Mouse (Mus musculus): ENCODE results near the gene Vmn1r55. TPM values are rescaled to one million over a fixed set of nuclear protein-coding genes. Genes with fewer than 3 reads are reported as not detected.
"Not testable (repeated sequence)": the region's sequence is repeated elsewhere in the genome, so short reads cannot be mapped to it uniquely, and the experiment has no call there.

The Vmn1r55 gene
- polyA plus RNA-seq, 1 experiment from 2014 or later: 0.08 TPM

DNA sequence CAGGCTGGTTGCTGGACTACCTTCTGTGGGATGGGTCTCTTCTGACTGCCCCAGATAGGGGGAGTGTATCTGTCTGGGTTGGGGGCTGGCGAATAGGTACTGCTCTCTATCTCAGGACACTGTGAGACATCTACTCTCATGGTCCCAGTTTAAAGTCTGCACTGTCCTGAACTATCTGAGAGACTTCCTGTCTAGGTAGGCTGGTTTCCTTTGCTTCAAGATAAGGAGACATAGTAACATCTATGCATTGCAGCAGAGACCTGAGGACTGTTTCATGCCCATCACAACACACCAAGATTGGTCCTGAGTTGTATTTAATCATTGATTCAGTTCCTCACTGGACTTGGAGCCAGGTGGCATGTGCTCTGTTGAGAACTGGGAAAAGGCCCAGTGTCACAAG, 64.0 kb downstream of the Vmn1r55 start:
- 100% methylated on average over 1 of the region's 1 CpGs for WGBS

DNA sequence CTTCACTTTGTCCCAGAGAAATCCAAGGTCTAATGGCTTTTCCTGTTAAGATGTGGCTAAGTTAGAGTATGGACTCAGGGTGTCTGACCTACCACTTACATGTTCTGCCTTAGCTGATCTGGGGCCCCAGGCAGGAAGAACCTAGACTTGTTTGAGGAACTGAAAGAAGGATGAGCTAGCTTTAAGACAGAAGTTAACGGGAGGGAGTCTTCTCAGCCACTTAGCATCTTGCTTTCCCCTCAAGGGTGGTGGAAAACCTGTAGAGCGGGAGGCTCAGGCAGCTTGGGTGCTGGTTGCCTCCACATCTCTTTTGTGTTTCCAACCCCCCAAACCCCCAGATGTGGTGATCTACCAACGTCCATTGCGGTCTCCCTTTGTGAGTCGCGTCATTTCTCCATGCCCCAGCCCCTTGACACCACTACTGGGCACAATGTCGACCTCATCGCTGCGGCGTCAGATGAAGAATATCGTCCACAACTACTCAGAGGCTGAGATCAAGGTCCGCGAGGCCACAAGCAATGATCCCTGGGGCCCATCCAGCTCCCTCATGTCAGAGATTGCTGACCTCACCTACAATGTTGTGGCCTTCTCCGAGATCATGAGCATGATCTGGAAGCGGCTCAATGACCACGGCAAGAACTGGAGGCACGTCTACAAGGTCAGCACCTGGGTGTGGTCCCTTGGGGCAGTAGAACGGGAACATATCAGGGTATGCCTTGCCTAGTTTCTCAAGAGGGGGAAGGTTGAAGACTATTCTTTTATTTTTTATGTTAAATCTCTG, 66.0 kb downstream of the Vmn1r55 start:
- Histone ChIP-seq H3K4me1 (replicated peaks; ENCODE audit: control insufficient read depth, insufficient read depth, low read length) (peaks cover 15% of the 10 kb centered on the region), H3K9me3 (ENCODE audit: control insufficient read depth, low read length) (no peaks in the 10 kb centered on the region), H3K9ac (no peak overlapping the region), H3K36me3 (replicated peaks; ENCODE audit: control insufficient read depth, insufficient read depth) (peaks cover 32% of the 10 kb centered on the region), H3K27ac (no peak overlapping the region), H3K4me2 (replicated peaks) (no peak overlapping the region), H3K4me3 (replicated peaks; ENCODE audit: low read length) (no peak overlapping the region), H3K27me3 (ENCODE audit: control insufficient read depth, insufficient read depth, low read length) (no peaks in the 10 kb centered on the region)
- ATAC-seq (ENCODE audit: low FRiP score) (no peak), DNase-seq (ENCODE audit: low spot score) (no peak)
- 94% methylated on average over 18 of the region's 18 CpGs for WGBS

More for the DNA sequence above, 64.0 kb downstream of the Vmn1r55 start:
- Histone ChIP-seq H3K4me3 (replicated peaks; ENCODE audit: low read length) (no peak overlapping the region), H3K9ac (no peak overlapping the region), H3K4me2 (replicated peaks) (no peak overlapping the region), H3K27ac (no peak overlapping the region), H3K4me1 (replicated peaks; ENCODE audit: control insufficient read depth, insufficient read depth, low read length) (peaks cover 15% of the 10 kb centered on the region), H3K36me3 (replicated peaks; ENCODE audit: control insufficient read depth, insufficient read depth) (peaks cover 27% of the 10 kb centered on the region), H3K9me3 (ENCODE audit: control insufficient read depth, low read length) (no peaks in the 10 kb centered on the region), H3K27me3 (ENCODE audit: control insufficient read depth, insufficient read depth, low read length) (no peaks in the 10 kb centered on the region)
- ATAC-seq (ENCODE audit: low FRiP score): no peak
- DNase-seq (ENCODE audit: low spot score): no peak

GRCm38 (mm10) chr7:5081939-5082338, 67.5 kb downstream of the Vmn1r55 start:
- Histone ChIP-seq H3K9me3 (ENCODE audit: control insufficient read depth, low read length) (no peaks in the 10 kb centered on the region), H3K4me3 (replicated peaks; ENCODE audit: low read length) (no peak overlapping the region), H3K36me3 (replicated peaks; ENCODE audit: control insufficient read depth, insufficient read depth) (peaks cover 48% of the 10 kb centered on the region)

GRCm38 (mm10) chr7:5081241-5081640, 68.2 kb downstream of the Vmn1r55 start:
- H3K9me3 ChIP-seq (ENCODE audit: control insufficient read depth, low read length): no peaks in the 10 kb centered on the region
- ATAC-seq (ENCODE audit: low FRiP score): no peak
- H3K4me1 ChIP-seq (replicated peaks; ENCODE audit: control insufficient read depth, insufficient read depth, low read length): peaks cover 15% of the 10 kb centered on the region
- DNase-seq (ENCODE audit: low spot score): no peak
- peak overlapping the region; percentile 96 for H3K4me2 ChIP-seq (replicated peaks)
- H3K27me3 ChIP-seq (ENCODE audit: control insufficient read depth, insufficient read depth, low read length): no peaks in the 10 kb centered on the region
- H3K9ac ChIP-seq: peak overlapping the region; percentile 99
- H3K27ac ChIP-seq: peak overlapping the region; percentile 89; the same call in 1 of the 2 replicates
- H3K36me3 ChIP-seq (replicated peaks; ENCODE audit: control insufficient read depth, insufficient read depth): peaks cover 54% of the 10 kb centered on the region
- peak overlapping the region; percentile 99 for H3K4me3 ChIP-seq (replicated peaks; ENCODE audit: low read length)
- 73% methylated on average over 6 of the region's 6 CpGs for WGBS

More at GRCm38 (mm10) chr7:5081939-5082338, 67.5 kb downstream of the Vmn1r55 start:
- ATAC-seq (ENCODE audit: low FRiP score) (no peak), DNase-seq (ENCODE audit: low spot score) (no peak)
- Histone ChIP-seq H3K9ac (no peak overlapping the region), H3K4me1 (replicated peaks; ENCODE audit: control insufficient read depth, insufficient read depth, low read length) (peaks cover 15% of the 10 kb centered on the region), H3K27ac (no peak overlapping the region), H3K27me3 (ENCODE audit: control insufficient read depth, insufficient read depth, low read length) (no peaks in the 10 kb centered on the region), H3K4me2 (replicated peaks) (peak overlapping the region; percentile 96)
- 98% methylated on average over 2 of the region's 2 CpGs for WGBS

DNA sequence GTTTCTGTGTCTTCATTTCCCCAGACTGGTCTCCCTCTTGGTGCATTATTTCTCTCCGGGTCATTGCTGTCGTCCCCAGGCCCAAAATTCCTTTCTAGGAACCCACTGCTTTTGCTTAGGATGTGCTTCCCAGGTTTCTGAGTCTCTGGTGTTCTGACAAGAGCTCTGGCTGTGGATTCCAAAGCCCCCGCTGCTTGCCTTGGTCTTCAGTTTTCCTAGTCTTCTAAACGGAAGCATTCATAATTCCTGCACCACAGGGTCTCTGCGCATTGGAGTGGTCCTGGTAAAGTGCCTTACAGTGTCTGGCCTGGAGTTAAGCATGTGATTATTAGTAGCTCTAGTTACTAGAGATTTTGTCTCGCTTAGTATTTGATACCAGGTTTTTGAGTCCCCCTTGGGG, 68.7 kb downstream of the Vmn1r55 start:
- ATAC-seq (ENCODE audit: low FRiP score) (no peak), DNase-seq (ENCODE audit: low spot score) (no peak)
- Histone ChIP-seq H3K27ac (peak overlapping the region; percentile 89), H3K36me3 (replicated peaks; ENCODE audit: control insufficient read depth, insufficient read depth) (peaks cover 53% of the 10 kb centered on the region), H3K4me1 (replicated peaks; ENCODE audit: control insufficient read depth, insufficient read depth, low read length) (peaks cover 15% of the 10 kb centered on the region), H3K9me3 (ENCODE audit: control insufficient read depth, low read length) (no peaks in the 10 kb centered on the region), H3K4me2 (replicated peaks) (peak overlapping the region; percentile 96), H3K4me3 (replicated peaks; ENCODE audit: low read length) (peak overlapping the region; percentile 99), H3K9ac (peak overlapping the region; percentile 99), H3K27me3 (ENCODE audit: control insufficient read depth, insufficient read depth, low read length) (no peaks in the 10 kb centered on the region)
- WGBS: 19% methylated on average over 6 of the region's 6 CpGs

DNA sequence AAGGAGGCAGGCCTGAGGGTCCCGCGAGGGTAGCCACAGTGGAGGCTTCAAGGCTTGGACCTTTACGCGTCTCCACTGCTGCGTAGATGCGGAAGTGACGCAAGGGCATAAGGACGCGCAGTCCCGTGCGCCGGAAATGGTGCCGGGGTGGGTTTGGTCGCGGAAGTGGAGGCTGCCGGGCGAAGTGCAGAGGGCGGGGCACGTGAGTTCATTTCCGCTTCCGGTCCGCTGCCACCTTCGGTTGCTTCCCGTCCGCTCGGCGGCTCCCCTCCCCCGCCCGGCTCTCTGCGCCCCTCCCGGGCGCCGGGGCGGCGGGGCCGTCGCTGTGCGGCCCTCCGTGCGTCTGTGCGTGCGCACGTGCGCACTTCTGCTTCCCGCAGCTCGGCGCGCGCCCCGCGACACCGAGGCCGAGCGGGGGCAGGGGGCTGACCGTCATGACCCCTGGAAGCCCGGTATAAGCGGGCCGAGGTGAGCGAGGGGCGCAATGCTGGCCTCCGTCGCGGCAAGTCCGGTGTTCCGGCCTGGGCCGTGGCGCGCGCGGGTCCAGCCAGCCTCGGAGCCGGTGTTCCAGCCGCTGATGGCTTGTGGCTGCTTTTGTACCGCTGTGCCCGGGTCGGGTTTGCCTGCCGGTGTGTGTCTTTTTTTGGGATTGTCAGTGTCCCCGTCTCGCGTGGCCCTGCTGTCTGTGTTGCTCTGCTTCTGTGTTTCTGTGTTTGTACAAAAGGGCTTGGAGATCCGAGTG, 69.3 kb downstream of the Vmn1r55 start, which contains the start of gene Epn1:
Epn1 (plus strand) TSS at position 226 of the 742 bp plus-strand sequence.
- peak within 1 kb of the TSS; percentile 99 for H3K4me3 ChIP-seq (replicated peaks; ENCODE audit: low read length)
- peaks cover 58% of the 10 kb centered on the region for H3K36me3 ChIP-seq (replicated peaks; ENCODE audit: control insufficient read depth, insufficient read depth)
- H3K9ac ChIP-seq: peak within 1 kb of the TSS; percentile 99
- WGBS: under 1% methylated on average over 62 of the region's 81 CpGs
- H3K4me1 ChIP-seq (replicated peaks; ENCODE audit: control insufficient read depth, insufficient read depth, low read length): peaks cover 15% of the 10 kb centered on the region
- ATAC-seq (ENCODE audit: low FRiP score) (peak; percentile 97), DNase-seq (ENCODE audit: low spot score) (peak; percentile 98)
- no peaks in the 10 kb centered on the region for H3K9me3 ChIP-seq (ENCODE audit: control insufficient read depth, low read length)
- peak within 1 kb of the TSS; percentile 96 for H3K4me2 ChIP-seq (replicated peaks)
- no peaks in the 10 kb centered on the region for H3K27me3 ChIP-seq (ENCODE audit: control insufficient read depth, insufficient read depth, low read length)
- peak within 1 kb of the TSS; percentile 89 for H3K27ac ChIP-seq

DNA sequence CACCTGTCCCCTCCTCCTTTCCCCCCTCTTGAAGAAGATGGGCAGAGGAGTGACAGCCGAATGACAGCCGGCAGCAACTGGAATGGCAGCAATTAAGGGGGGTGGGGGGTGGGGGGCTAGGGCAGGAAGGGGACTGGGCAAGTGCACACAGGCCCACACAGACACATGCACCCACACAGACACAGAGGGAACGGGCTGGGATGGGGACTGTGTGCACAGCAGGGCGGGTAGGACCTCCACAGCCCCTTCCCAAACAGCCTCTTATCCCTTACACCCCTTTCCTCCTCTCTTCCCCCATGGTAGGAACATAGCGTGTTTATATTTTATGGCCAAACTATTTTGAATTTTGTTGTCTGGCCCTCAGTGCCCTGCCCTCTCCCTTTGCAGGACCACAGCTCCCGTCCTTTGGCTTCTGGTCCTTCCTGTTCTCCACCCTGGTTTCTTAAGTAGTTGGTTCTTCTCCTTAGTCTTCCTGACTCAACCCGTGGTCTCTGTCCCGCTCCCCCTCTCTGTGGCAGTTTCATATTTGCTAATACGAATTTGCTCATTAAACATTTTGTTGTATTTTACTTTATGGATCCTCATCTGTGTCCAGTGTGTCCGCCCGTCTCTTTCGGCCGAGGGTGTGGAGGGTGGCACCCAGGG, 70.0 kb downstream of the Vmn1r55 start:
- ATAC-seq (ENCODE audit: low FRiP score): peak; percentile 22
- 66% methylated on average over 10 of the region's 13 CpGs for WGBS
- DNase-seq (ENCODE audit: low spot score); H3K27me3 ChIP-seq (ENCODE audit: control insufficient read depth, insufficient read depth, low read length); H3K9me3 ChIP-seq (ENCODE audit: control insufficient read depth, low read length): not testable (repeated sequence)
- Histone ChIP-seq H3K4me3 (replicated peaks; ENCODE audit: low read length) (peak overlapping the region; percentile 99), H3K36me3 (replicated peaks; ENCODE audit: control insufficient read depth, insufficient read depth) (peaks cover 60% of the 10 kb centered on the region), H3K9ac (peak overlapping the region; percentile 99), H3K4me2 (replicated peaks) (peak overlapping the region; percentile 96), H3K4me1 (replicated peaks; ENCODE audit: control insufficient read depth, insufficient read depth, low read length) (peaks cover 15% of the 10 kb centered on the region), H3K27ac (peak overlapping the region; percentile 74)
